Mouse (Mus musculus): ENCODE measurements around the gene Rgs21.

Rgs21 gene
- long read RNA-seq, experiment 1: 0 reads
- long read RNA-seq, experiment 2: 0 reads

- intact Hi-C loops (cut with DNase I): no loop called here
These were observed at the start of gene Rgs21 for GRCm38 (mm10) chr1:144567567-144567966. Gene Rgs21, minus strand, starts transcription at chr1:144567667.

GRCm38 (mm10) chr1:144604071-144604470, 36.6 kb upstream of the Rgs21 start:
- intact Hi-C loops (cut with DNase I): no loop called here

DNA sequence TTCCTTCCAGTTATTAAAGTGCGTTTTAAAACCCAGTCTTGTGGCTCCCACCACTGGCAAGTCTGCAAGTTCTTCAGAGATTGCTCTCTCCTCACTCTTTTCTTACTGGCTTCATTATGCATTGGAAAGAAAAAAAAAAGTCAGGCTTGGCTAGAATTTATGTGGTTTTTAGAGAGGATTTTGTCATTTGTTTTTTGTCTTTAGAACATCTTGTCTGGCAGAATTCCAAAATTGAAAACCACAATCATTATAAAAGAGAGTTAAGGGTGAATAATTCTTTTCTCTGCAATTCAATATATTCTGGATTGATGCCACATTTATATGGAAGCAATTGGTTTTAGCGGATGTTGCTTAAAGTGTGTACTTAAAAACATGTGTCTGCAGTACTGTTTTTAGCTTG, 35.5 kb upstream of the Rgs21 start:
- intact Hi-C loops (cut with DNase I): no loop called here

DNA sequence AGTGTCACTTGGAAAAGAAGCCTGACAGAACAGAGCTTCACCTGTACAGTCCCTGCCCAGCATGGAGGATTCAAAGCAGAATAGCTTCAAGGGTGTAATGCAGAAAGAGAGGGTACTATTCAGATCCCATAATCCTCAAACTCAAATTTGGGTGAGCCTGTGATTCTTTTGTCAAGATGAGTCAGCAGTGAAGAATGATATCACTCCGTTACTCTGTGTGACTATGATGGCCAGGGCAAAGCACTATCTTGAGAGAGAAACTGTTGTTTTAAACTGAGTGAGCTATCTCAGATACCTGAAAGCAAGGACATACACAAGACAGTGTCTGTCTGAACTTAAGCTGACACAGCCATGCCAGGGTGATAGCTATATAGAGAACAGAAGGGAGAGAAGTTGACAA, 11.9 kb upstream of the Rgs21 start:
- intact Hi-C loops (cut with DNase I): no loop called here

GRCm38 (mm10) chr1:144572972-144573371, 5.5 kb upstream of the Rgs21 start:
- intact Hi-C loops (cut with DNase I): no loop called here

DNA sequence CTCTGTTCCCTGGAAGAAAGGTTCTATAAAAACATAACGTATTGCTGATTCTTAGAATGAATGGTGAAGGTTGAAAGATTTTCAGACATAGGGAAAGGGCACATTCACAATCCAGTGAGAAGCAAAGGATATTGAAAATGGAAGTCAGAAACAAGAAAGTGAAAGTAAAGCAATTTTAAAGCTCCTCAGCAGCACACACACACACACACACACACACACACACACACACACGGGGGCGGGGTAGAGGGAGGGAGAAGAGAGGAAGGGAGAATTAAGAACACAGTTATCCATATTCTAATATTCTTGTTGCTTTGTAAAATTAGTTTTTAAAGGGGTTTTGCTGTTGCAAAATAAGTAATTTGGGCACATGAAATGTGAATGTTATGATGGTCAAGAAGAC, 2.4 kb upstream of the Rgs21 start:
- intact Hi-C loops (cut with DNase I): no loop called here

DNA sequence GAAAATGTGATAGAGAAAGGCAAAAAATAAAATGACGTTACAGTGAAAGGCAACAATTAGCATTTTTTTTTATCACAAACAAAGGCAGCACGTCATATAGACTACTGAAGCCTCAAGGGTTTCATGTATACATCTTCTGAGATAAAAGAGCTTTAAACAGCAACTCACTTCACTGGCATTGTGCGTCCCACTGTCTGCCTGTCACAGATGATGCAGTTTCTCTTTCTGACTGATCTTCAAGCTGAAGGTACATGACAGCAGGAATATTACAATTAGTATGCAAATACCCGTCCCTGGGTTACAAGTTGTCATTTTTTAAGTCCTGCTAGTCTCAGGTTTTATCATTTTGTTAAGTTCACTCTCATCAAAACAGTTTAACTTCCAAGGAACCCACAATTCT, 22.3 kb downstream of the Rgs21 start:
- intact Hi-C loops (cut with DNase I): no loop called here

- intact Hi-C loops (cut with DNase I): no loop called here
These were observed 22.9 kb downstream of the Rgs21 start for GRCm38 (mm10) chr1:144544497-144544961.

DNA sequence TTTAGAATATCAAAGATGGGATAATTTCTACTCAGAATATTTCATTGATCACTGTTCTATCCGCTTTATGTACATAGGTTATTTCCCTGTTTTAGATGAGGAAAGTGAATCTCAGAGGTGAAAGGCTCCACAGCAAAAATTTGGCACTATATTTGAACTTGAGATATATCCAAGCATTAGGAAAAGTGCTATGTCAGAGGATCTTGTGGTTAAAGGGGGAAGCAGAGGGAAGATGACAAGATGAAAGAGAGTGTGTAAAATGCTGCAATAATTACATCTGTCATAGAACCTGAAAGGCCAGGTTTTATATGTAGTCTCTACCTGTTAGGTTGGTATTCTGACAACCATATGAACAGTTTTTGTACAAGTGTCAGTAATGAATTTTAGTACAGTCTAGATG, 35.7 kb downstream of the Rgs21 start:
- intact Hi-C loops (cut with DNase I): no loop called here

DNA sequence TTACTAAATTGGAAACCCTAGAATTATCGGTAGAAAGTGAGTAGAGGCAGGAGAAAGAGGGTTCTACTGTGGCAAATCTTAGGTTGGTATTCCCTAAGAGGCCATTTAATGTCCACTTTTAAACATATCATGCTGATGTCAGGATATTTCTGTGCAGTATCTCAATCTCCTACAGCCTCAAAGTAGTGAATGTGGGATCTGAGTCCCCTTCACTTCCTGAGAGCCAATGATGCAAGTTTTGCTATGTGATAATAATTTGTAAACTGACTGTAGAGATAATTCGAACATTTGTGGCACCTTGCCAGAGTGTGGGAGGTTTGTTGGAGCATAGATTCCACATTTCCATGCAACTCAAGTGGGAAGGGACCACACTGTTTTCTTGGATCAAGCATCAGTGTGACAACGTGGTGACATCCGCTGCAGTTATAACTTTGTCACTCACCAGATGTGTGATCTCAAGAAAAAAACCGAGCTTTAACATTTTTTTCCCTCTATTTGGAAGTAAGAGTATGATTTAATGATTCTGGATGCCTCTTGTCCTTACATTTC, 49.5 kb downstream of the Rgs21 start:
- intact Hi-C loops (cut with DNase I): no loop called here

DNA sequence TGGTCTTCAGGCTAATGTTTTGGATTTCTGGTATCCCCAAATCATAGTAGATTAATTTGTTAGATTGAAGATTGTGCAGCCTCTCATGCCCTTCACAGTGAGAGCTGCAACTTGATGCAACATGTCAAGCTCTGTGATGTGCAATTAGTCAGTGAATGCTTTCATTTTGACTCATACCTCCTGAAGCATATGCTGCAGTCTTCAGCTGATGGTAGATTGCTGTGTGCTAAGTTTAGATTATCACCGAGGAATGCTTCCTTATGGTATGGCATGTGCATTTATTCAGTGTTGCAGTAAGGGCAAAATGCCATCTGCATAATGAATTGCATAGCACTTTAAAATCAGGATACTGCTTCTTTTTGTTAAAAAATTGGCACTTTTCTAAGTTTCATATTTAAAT, 65.2 kb downstream of the Rgs21 start:
- intact Hi-C loops (cut with DNase I): no loop called here

DNA sequence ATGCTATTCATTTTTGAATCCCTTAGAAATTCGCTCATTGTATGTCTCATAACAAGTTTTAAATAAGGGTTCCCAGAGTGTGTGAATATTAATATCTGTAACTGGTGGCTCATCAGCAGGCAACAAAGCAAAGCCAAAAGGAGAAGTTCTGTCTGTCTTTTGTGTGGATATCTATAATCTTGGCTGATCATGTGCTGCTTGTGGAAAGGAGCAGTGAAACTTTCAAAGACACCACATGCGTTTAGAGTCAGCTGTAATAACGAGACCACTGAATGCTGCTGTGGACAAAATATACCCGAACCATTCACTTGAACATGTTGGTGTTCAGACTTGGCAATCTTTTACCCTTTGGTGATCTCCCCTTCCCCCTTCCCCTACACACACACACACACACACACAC, 67.0 kb downstream of the Rgs21 start:
- intact Hi-C loops (cut with DNase I): no loop called here

DNA sequence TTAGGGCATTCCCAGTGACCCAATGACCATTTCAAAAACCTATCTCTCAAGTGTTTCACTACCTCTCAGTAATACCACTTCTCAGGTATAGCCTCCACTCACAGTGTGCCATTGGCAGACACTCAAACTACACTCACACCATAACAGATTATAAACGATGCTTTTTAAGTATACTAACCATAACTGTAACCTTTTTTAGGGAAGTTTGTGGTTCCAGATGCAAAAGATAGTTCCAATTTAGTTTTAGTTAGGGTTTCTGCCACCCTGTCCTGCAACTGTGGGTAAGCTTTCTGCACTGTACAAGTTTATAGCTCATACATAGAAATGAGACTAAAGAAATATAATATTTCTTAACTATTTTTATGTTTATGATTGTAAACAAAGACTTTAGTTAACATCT, 67.7 kb downstream of the Rgs21 start:
- intact Hi-C loops (cut with DNase I): no loop called here

DNA sequence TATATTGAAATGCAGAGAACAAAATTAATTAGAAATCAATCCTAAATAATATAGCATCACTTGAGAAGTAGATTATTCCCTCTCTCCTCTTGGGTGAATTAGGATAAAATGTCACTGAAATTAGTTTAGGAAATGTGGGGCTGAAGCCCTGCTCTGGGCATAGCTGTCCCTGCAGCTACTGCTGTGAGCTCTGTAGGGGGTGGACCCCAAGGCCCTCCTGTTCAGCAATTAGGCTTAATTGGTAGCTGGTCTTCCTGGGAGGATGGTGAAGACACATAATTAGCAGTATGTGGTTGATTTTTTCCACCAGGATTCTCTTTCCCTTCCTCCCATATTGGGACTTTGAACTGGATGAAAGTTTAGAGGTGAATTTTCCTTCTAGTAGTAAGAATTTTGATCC, 68.7 kb downstream of the Rgs21 start:
- intact Hi-C loops (cut with DNase I): no loop called here

DNA sequence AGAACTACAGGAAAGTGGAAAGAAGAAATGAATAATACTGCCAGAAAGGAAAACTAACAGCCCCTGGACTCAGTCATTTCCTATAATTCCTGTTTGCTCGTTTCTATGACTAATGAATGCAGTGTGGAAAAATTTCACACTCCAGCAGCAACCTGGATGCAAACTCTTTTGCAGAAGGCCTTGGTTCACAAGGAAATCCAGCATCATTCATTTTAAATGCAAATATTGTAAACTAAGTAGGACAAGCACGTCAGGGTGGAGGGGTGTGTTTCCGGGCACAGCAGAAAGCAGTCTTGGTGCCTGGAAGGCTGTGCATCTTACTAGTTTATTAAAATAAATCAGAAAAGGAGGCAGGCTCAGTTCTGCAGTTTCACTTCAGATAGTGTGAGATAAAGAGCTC, 69.4 kb downstream of the Rgs21 start:
- intact Hi-C loops (cut with DNase I): no loop called here

DNA sequence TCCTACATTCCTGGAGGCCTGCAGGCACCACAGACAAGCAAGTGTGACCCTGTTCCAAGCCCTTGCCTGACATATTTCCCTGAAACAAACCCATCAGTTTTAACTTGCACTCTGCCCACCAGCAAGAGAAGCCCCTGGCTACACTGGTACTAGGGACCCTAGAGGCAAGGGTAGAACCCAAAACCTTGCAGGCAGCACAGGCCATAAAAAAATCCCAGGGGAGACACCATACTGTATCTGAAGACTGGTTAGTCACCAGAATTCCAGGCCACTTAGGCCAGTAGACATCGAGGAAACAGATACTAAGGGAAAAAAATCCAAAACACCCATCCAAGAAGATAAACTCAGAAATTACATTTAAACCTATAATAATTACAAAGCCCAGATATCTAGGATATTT, 74.1 kb downstream of the Rgs21 start:
- intact Hi-C loops (cut with DNase I): no loop called here

DNA sequence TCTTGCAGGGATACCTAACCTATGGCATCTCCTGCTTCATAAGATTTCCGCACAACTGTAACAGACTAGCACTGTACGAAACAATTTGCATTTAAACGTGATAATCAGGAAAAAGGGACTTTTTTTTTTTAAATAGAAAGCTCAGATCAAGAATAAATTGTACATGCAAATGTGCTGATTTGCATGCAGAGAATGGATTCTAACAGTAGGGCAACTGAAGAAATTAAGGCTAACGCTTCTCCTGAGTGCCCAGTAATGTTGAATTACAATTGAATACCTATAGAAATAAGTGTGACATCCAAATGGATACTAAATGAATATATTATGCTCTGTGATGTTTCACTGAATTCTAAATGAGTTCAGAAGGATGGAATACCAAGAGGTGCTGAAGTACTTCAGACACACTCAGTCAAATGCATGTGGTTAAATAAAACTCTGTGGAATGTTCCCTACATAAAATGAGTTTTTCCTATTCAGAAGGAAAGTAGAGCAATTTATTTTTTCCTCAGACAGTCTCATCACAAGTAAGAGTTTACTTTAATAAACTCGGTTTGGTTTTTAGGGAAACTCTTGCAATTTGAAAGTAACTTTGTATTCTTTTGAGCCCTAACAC, 79.1 kb downstream of the Rgs21 start:
- intact Hi-C loops (cut with DNase I): no loop called here
